Mouse (Mus musculus) liver, embryonic 13.5 days (tissue): ENCODE results near the gene Coq6. TPM values are rescaled to one million over a fixed set of nuclear protein-coding genes. Genes with fewer than 3 reads are reported as not detected.
A peak's percentile ranks its signal among the peaks of the same experiment; 100 is the strongest.

Source experiments
- ATAC-seq: fragments of 200-750 bp; cut with Nextera tagmentation; 2 replicates; pipeline ENCODE4 v1.8.0; 2017; ENCODE audit warnings: low read depth, mild to moderate bottlenecking, moderate number of reproducible peaks, moderate library complexity
- DNase-seq: peaks from one replicate; pipeline ENCODE4 v3.0.0; 2022
- H3K27ac ChIP-seq: fragments of 300-500 bp; sonication (generic); 2 replicates; pipeline ENCODE4 v1.5.1; 2015; ENCODE audit warnings: moderate library complexity, mild to moderate bottlenecking, inconsistent platforms
- H3K27me3 ChIP-seq: fragments of 300-500 bp; sonication (generic); 2 replicates; pipeline ENCODE4 v1.6.1; 2015; ENCODE audit warnings: mild to moderate bottlenecking, inconsistent platforms
- H3K36me3 ChIP-seq: fragments of 300-500 bp; sonication (generic); 2 replicates; pipeline ENCODE4 v1.6.1; 2015; ENCODE audit warnings: mild to moderate bottlenecking, inconsistent platforms
- H3K4me1 ChIP-seq: fragments of 300-500 bp; sonication (generic); replicated peaks from 2 replicates; pipeline ENCODE4 v1.6.1; 2015; ENCODE audit warnings: inconsistent platforms
- H3K4me2 ChIP-seq: fragments of 300-500 bp; sonication (generic); 2 replicates; pipeline ENCODE4 v1.6.1; 2015; ENCODE audit warnings: inconsistent platforms, mild to moderate bottlenecking, moderate library complexity
- H3K4me3 ChIP-seq: fragments of 300-500 bp; sonication (generic); replicated peaks from 2 replicates; pipeline ENCODE4 v1.5.1; 2015; ENCODE audit warnings: mild to moderate bottlenecking, inconsistent platforms
- H3K9ac ChIP-seq: fragments of 300-500 bp; sonication (generic); 2 replicates; pipeline ENCODE4 v1.6.1; 2015; ENCODE audit warnings: mild to moderate bottlenecking, inconsistent platforms
- H3K9me3 ChIP-seq: fragments of 300-500 bp; sonication (generic); replicated peaks from 2 replicates; pipeline ENCODE4 v1.6.1; 2016; ENCODE audit warnings: inconsistent platforms
- WGBS: fragments of 180-500 bp; shearing (Covaris S2); methylation state at CpG from one replicate; pipeline ENCODE4 v1.1.7; 2015; ENCODE audit not compliant: insufficient replicate concordance; 5-methylcytosine and 5-hydroxymethylcytosine counted together
- polyA plus RNA-seq: library from polyadenylated mRNA; unstranded; fragments of >200 nt; fragmentation: Nextera tagmentation; extraction: Ambion mirVana; gene quantifications from 2 replicates; pipeline ENCODE4 v1.2.1, GENCODE M21; 2015

The Coq6 gene
- polyA plus RNA-seq, 1 experiment from 2014 or later, result 29.6 TPM

- Histone ChIP-seq H3K36me3 (no peaks in the 10 kb centered on the region), H3K4me1 (peaks cover 23% of the 10 kb centered on the region), H3K4me3 (no peak overlapping the region), H3K4me2 (no peak overlapping the region), H3K27me3 (no peaks in the 10 kb centered on the region), H3K9me3 (no peaks in the 10 kb centered on the region), H3K27ac (peak overlapping the region; percentile 29; the same call in 1 of the 2 replicates), H3K9ac (no peak overlapping the region)
- ATAC-seq (peak; percentile 58), DNase-seq (no peak)
- 74% methylated on average over 14 of the region's 14 CpGs for WGBS
Observed at GRCm38 (mm10) chr12:84396947-84397679, 35.7 kb downstream of the Coq6 start.

DNA sequence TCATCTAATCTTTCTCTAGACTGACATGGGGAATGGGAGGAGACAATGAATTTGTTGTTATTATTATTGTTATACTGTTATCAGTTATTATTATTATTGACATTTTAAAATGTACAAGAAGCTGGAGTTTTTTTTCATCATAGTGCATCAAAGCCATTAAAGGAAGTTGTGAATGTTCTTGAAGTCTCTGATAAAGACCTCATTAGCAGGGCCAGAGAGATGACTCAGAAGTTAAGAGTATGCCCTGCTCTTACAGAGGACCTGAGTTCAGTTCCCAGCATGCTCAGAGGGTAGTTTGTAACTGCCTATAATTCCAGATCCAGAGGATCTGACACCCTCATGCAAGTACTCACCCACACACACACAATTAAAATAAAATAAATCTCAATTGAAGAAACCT lies 36.2 kb downstream of the Coq6 start:
- H3K4me1 ChIP-seq, result peaks cover 23% of the 10 kb centered on the region
- no peak overlapping the region for H3K27ac ChIP-seq
- DNase-seq, result no peak
- H3K27me3 ChIP-seq, result no peaks in the 10 kb centered on the region
- no peak overlapping the region for H3K4me3 ChIP-seq
- ATAC-seq, result no peak
- H3K9me3 ChIP-seq, result no peaks in the 10 kb centered on the region
- H3K4me2 ChIP-seq, result no peak overlapping the region
- no peak overlapping the region for H3K9ac ChIP-seq
- no peaks in the 10 kb centered on the region for H3K36me3 ChIP-seq

DNA sequence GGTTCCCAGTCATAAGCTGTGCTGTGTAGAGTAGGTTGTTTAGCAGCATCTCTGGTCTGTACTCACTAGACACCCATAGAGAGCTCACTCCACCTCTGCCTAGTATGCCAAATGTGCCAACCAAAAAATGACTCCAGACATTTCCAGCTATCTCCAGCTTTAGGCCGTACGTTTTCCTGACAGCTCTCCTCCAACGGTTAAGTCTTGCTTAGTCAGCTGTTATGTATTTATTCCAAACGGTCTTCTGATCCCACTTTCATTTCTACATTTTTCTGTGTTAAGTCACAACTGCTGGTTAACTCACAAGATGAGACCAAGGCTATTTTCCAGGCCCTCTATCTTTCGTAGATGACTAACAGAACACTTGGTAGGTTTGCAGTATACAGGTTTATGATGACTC lies 37.2 kb downstream of the Coq6 start:
- Histone ChIP-seq H3K9me3 (no peaks in the 10 kb centered on the region), H3K27me3 (no peaks in the 10 kb centered on the region), H3K9ac (no peak overlapping the region), H3K36me3 (no peaks in the 10 kb centered on the region), H3K4me3 (no peak overlapping the region), H3K4me2 (no peak overlapping the region), H3K27ac (no peak overlapping the region), H3K4me1 (peaks cover 23% of the 10 kb centered on the region)
- no peak for ATAC-seq
- WGBS, result 79% methylated on average over 5 of the region's 5 CpGs
- DNase-seq, result no peak

GRCm38 (mm10) chr12:84399135-84399534 lies 37.7 kb downstream of the Coq6 start:
- Histone ChIP-seq H3K4me3 (no peak overlapping the region), H3K27ac (peak overlapping the region; percentile 68; the same call in 1 of the 2 replicates), H3K9me3 (no peaks in the 10 kb centered on the region), H3K4me1 (peaks cover 23% of the 10 kb centered on the region), H3K9ac (no peak overlapping the region), H3K4me2 (0 out of 2 replicates have a peak overlapping the region, but pooled peaks have one; percentile 1), H3K27me3 (no peaks in the 10 kb centered on the region), H3K36me3 (no peaks in the 10 kb centered on the region)
- DNase-seq (no peak), ATAC-seq (no peak)
- 76% methylated on average over 9 of the region's 9 CpGs for WGBS

- no peaks in the 10 kb centered on the region for H3K9me3 ChIP-seq
- H3K36me3 ChIP-seq, result no peaks in the 10 kb centered on the region
- no peaks in the 10 kb centered on the region for H3K27me3 ChIP-seq
- H3K27ac ChIP-seq, result peak overlapping the region; percentile 68
- H3K4me2 ChIP-seq, result 0 out of 2 replicates have a peak overlapping the region, but pooled peaks have one; percentile 1
- no peak overlapping the region for H3K4me3 ChIP-seq
- ATAC-seq (no peak), DNase-seq (no peak)
- H3K9ac ChIP-seq, result no peak overlapping the region
- peaks cover 23% of the 10 kb centered on the region for H3K4me1 ChIP-seq
- WGBS, result 63% methylated on average over 9 of the region's 9 CpGs
Observed at GRCm38 (mm10) chr12:84399663-84400062, 38.2 kb downstream of the Coq6 start.

- 67% methylated on average over 3 of the region's 3 CpGs for WGBS
- peaks cover 23% of the 10 kb centered on the region for H3K4me1 ChIP-seq
- H3K9ac ChIP-seq, result no peak overlapping the region
- H3K4me2 ChIP-seq, result no peak overlapping the region
- no peaks in the 10 kb centered on the region for H3K9me3 ChIP-seq
- H3K36me3 ChIP-seq, result no peaks in the 10 kb centered on the region
- peak overlapping the region; percentile 68 for H3K27ac ChIP-seq
- no peaks in the 10 kb centered on the region for H3K27me3 ChIP-seq
- ATAC-seq (no peak), DNase-seq (no peak)
- no peak overlapping the region for H3K4me3 ChIP-seq
Observed at GRCm38 (mm10) chr12:84400068-84400467, 38.6 kb downstream of the Coq6 start.

DNA sequence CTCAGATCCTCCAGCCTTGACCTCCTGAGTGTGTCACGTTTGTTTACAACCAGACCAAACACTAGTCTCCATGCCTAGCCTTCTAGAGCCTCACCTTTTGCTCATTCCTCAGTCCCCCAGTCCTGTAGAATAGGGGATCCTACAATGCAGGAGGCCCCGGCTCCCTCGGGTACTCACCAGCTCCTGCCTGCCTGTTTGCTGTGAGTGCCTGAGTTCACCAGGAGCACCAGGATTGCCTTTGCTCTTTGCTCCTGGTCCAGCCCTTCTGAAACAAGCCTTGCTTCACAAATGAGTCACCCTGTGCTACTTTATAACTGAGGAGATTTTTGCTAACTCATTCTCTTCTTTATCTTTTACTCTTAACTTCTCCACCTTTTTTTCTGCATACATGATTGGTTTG lies 39.2 kb downstream of the Coq6 start:
- DNase-seq (no peak), ATAC-seq (peak; percentile 38)
- no peaks in the 10 kb centered on the region for H3K36me3 ChIP-seq
- H3K4me2 ChIP-seq, result no peak overlapping the region
- no peaks in the 10 kb centered on the region for H3K27me3 ChIP-seq
- 48% methylated on average over 3 of the region's 3 CpGs for WGBS
- H3K9ac ChIP-seq, result 0 out of 2 replicates have a peak overlapping the region, but pooled peaks have one; percentile 15
- H3K9me3 ChIP-seq, result no peaks in the 10 kb centered on the region
- peaks cover 23% of the 10 kb centered on the region for H3K4me1 ChIP-seq
- no peak overlapping the region for H3K4me3 ChIP-seq
- H3K27ac ChIP-seq, result peak overlapping the region; percentile 68

GRCm38 (mm10) chr12:84402923-84403322 lies 41.5 kb downstream of the Coq6 start:
- 61% methylated on average over 9 of the region's 9 CpGs for WGBS
- Histone ChIP-seq H3K36me3 (no peaks in the 10 kb centered on the region), H3K27ac (peak overlapping the region; percentile 70), H3K4me3 (no peak overlapping the region), H3K9ac (no peak overlapping the region), H3K27me3 (no peaks in the 10 kb centered on the region), H3K9me3 (no peaks in the 10 kb centered on the region), H3K4me1 (peaks cover 27% of the 10 kb centered on the region), H3K4me2 (no peak overlapping the region)
- DNase-seq (no peak), ATAC-seq (0 out of 2 replicates have a peak, but pooled peaks have one; percentile 9)

DNA sequence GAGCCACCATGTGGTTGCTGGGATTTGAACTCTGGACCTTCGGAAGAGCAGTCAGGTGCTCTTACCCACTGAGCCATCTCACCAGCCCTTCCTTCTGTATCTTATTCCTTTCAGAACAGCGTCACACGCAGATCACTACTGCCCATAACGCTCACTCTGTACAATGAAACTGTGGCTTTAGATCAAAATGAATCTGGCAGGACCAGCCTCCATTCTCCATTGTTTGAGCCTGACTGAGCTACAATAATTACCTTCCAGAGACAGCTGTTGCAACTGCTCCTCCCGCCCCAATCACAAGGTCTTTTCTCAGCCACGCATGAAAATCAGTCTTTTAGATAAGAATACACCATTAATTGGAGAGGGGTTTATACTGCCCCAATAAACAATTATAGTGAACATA lies 43.1 kb downstream of the Coq6 start:
- no peak overlapping the region for H3K4me3 ChIP-seq
- H3K9ac ChIP-seq, result no peak overlapping the region
- ATAC-seq (no peak), DNase-seq (no peak)
- H3K9me3 ChIP-seq, result no peaks in the 10 kb centered on the region
- no peaks in the 10 kb centered on the region for H3K36me3 ChIP-seq
- H3K4me2 ChIP-seq, result no peak overlapping the region
- H3K27ac ChIP-seq, result no peak overlapping the region
- 0 out of 2 replicates have a peak, but pooled peaks cover 3% of the 10 kb centered on the region for H3K27me3 ChIP-seq
- WGBS, result 85% methylated on average over 6 of the region's 6 CpGs
- H3K4me1 ChIP-seq, result peaks cover 32% of the 10 kb centered on the region

DNA sequence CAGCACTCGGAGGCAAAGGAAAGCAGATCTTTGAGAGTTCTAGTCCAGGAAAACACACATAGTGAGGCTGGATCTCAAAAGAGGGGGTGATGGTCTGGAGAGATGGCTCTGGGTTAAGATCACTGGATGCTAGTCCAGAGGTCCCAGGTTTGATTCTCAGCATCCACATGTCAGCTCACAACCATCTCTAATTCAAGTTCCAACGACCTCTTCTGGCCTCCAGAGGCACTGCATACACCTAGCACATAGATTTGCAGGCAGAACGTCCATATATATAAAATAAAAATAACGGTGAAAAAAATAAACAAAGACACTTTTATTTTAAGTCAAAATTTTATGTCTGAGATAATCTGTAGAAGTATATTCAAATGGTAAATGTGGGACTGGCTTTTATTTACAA lies 45.8 kb downstream of the Coq6 start:
- H3K9ac ChIP-seq, result no peak overlapping the region
- no peaks in the 10 kb centered on the region for H3K9me3 ChIP-seq
- no peak for ATAC-seq
- DNase-seq, result no peak
- H3K36me3 ChIP-seq, result no peaks in the 10 kb centered on the region
- no peak overlapping the region for H3K27ac ChIP-seq
- no peak overlapping the region; the same call in 1 of the 2 replicates for H3K4me2 ChIP-seq
- H3K27me3 ChIP-seq, result 0 out of 2 replicates have a peak, but pooled peaks cover 4% of the 10 kb centered on the region
- H3K4me3 ChIP-seq, result no peak overlapping the region
- H3K4me1 ChIP-seq, result peaks cover 17% of the 10 kb centered on the region
- WGBS, result 56% methylated on average over 4 of the region's 4 CpGs

GRCm38 (mm10) chr12:84407874-84408818 lies 46.7 kb downstream of the Coq6 start:
- ATAC-seq, result peak; percentile 64
- H3K4me2 ChIP-seq, result peak overlapping the region; percentile 98
- H3K4me3 ChIP-seq, result peak overlapping the region; percentile 83
- 1% methylated on average over 50 of the region's 52 CpGs for WGBS
- peak overlapping the region; percentile 75 for H3K27ac ChIP-seq
- H3K4me1 ChIP-seq, result peaks cover 17% of the 10 kb centered on the region
- DNase-seq, result peak; percentile 32
- peak overlapping the region; percentile 87 for H3K9ac ChIP-seq
- no peaks in the 10 kb centered on the region for H3K9me3 ChIP-seq
- no peaks in the 10 kb centered on the region for H3K36me3 ChIP-seq
- H3K27me3 ChIP-seq, result 0 out of 2 replicates have a peak, but pooled peaks cover 4% of the 10 kb centered on the region
